ENCODE assay signal across 8 mouse cellular contexts in the genomic region with DNA sequence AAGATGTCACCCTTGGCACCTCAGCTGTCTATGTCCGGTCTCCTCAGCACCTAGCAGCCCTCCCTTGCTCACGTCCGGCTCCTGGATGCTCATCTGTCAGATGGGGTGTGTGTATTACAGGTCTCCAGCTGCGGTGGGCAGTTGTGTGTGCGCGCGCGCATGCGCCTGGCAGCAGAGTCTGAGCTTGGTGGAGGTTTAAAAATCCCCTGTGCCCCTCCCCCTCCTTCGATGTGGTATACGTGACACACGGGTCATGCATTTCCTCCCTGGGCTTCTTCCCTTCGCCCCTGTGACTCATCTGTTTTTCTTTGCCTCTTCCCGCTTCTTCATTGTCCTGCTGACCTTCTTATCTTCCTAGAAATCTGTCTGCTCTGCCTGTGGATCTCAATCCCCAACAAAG. TPM values are rescaled to one million over a fixed set of nuclear protein-coding genes. Genes with fewer than 3 reads are reported as not detected.
DNase-seq lines count a peak whose midpoint lies in the region; ATAC-seq and TF ChIP-seq lines count a peak whose summit lies in the region.

No protein-coding gene starts in this region.

- H3K27me3 ChIP-seq in lung, embryonic 14.5 days (ENCODE audit: insufficient read depth, low read length) = no peaks in the 10 kb centered on the region
- H3K27me3 ChIP-seq in intestine, postnatal 0 days (replicated peaks; ENCODE audit: control insufficient read depth, insufficient read depth, low read length) = no peaks in the 10 kb centered on the region
- H3K27me3 ChIP-seq in midbrain, embryonic 16.5 days (ENCODE audit: control insufficient read depth, insufficient read depth, low read depth, low read length) = no peaks in the 10 kb centered on the region
- no peaks in the 10 kb centered on the region for H3K27me3 ChIP-seq in cerebellum, adult 2 months (ENCODE audit: control insufficient read depth, insufficient read depth, low read length)
- H3K27me3 ChIP-seq in kidney, adult 2 months (replicated peaks; ENCODE audit: control insufficient read depth, insufficient read depth, low read length) = no peaks in the 10 kb centered on the region

- no peaks in the 10 kb centered on the region for H3K9me3 ChIP-seq in lung, embryonic 14.5 days (ENCODE audit: low read depth, low read length)
- no peaks in the 10 kb centered on the region for H3K9me3 ChIP-seq in intestine, postnatal 0 days (ENCODE audit: control insufficient read depth)
- no peaks in the 10 kb centered on the region for H3K9me3 ChIP-seq in midbrain, embryonic 16.5 days (replicated peaks; ENCODE audit: control insufficient read depth, low read length, poor library complexity, severe bottlenecking)

- 15% methylated on average over 14 of the region's 14 CpGs for WGBS in lung, embryonic 14.5 days
- 25% methylated on average over 14 of the region's 14 CpGs for WGBS in intestine, postnatal 0 days
- 44% methylated on average over 14 of the region's 14 CpGs for WGBS in midbrain, embryonic 16.5 days
- WGBS in cerebellum, adult 2 months = 67% methylated on average over 14 of the region's 14 CpGs
- WGBS in kidney, adult 2 months = 41% methylated on average over 14 of the region's 14 CpGs

- TF ChIP-seq CTCF in lung, embryonic 14.5 days (IDR thresholded peaks at IDR 0.05; ENCODE audit: low read depth) = no peak
- no peak for TF ChIP-seq CTCF in intestine, postnatal 0 days (IDR thresholded peaks at IDR 0.05; ENCODE audit: low read depth)
- TF ChIP-seq CTCF in cerebellum, adult 2 months (IDR thresholded peaks at IDR 0.05; ENCODE audit: borderline replicate concordance, insufficient read depth, low read depth, low read length) = no peak
- no peak for TF ChIP-seq CTCF in kidney, adult 2 months (conservative IDR thresholded peaks at IDR 0.05; ENCODE audit: insufficient read depth, insufficient read length, low read depth, low read length)

- H3K4me3 ChIP-seq in lung, embryonic 14.5 days (ENCODE audit: low read depth, low read length) = no peak overlapping the region
- H3K4me3 ChIP-seq in brown adipose tissue, adult 24 weeks (ENCODE audit: insufficient read depth, low read depth, low read length) = 0 out of 2 replicates have a peak overlapping the region, but pooled peaks have one; percentile 17
- no peak overlapping the region for H3K4me3 ChIP-seq in intestine, postnatal 0 days (ENCODE audit: low read depth, low read length)
- H3K4me3 ChIP-seq in midbrain, embryonic 16.5 days (ENCODE audit: low read depth, low read length) = no peak overlapping the region
- H3K4me3 ChIP-seq in cerebellum, adult 2 months (replicated peaks; ENCODE audit: insufficient read depth, low read depth, low read length) = no peak overlapping the region
- H3K4me3 ChIP-seq in kidney, adult 2 months (ENCODE audit: insufficient read depth, low read depth, low read length) = no peak overlapping the region

- TF ChIP-seq POLR2A in cerebellum, adult 2 months (IDR thresholded peaks at IDR 0.05; ENCODE audit: borderline replicate concordance, insufficient read depth, low read length) = no peak
- no peak for TF ChIP-seq POLR2A in kidney, adult 2 months (IDR thresholded peaks at IDR 0.05; ENCODE audit: low read depth, low read length)

- H3K4me1 ChIP-seq in lung, embryonic 14.5 days (ENCODE audit: insufficient read depth) = no peaks in the 10 kb centered on the region
- H3K4me1 ChIP-seq in brown adipose tissue, adult 24 weeks (ENCODE audit: control insufficient read depth, insufficient read depth, insufficient read length, low read length) = no peaks in the 10 kb centered on the region
- no peaks in the 10 kb centered on the region for H3K4me1 ChIP-seq in intestine, postnatal 0 days (replicated peaks; ENCODE audit: control insufficient read depth, insufficient read depth, low read length)
- H3K4me1 ChIP-seq in midbrain, embryonic 16.5 days (ENCODE audit: control insufficient read depth, insufficient read depth, low read length) = no peaks in the 10 kb centered on the region
- peaks cover 11% of the 10 kb centered on the region; the same call in 1 of the 2 replicates for H3K4me1 ChIP-seq in cerebellum, adult 2 months (ENCODE audit: control insufficient read depth, insufficient read depth, low read length)
- H3K4me1 ChIP-seq in kidney, adult 2 months (ENCODE audit: control insufficient read depth, insufficient read depth, low read length) = no peaks in the 10 kb centered on the region

- peaks cover 6% of the 10 kb centered on the region; the same call in 1 of the 2 replicates for H3K36me3 ChIP-seq in lung, embryonic 14.5 days (ENCODE audit: insufficient read depth)
- H3K36me3 ChIP-seq in intestine, postnatal 0 days (ENCODE audit: control insufficient read depth, insufficient read depth) = no peaks in the 10 kb centered on the region
- H3K36me3 ChIP-seq in midbrain, embryonic 16.5 days (ENCODE audit: control insufficient read depth, insufficient read depth, low read length) = no peaks in the 10 kb centered on the region
- no peaks in the 10 kb centered on the region for H3K36me3 ChIP-seq in kidney, adult 2 months (ENCODE audit: control insufficient read depth, insufficient read depth, low read length)

- no peak overlapping the region; the same call in 1 of the 2 replicates for H3K4me2 ChIP-seq in lung, embryonic 14.5 days
- peak overlapping the region; percentile 40 for H3K4me2 ChIP-seq in intestine, postnatal 0 days (replicated peaks; ENCODE audit: low read depth)
- peak overlapping the region; percentile 25 for H3K4me2 ChIP-seq in midbrain, embryonic 16.5 days (ENCODE audit: low read length)

- H3K9ac ChIP-seq in lung, embryonic 14.5 days = no peak overlapping the region; the same call in 1 of the 2 replicates
- no peak overlapping the region for H3K9ac ChIP-seq in intestine, postnatal 0 days (ENCODE audit: low read depth, low read length)
- no peak overlapping the region for H3K9ac ChIP-seq in midbrain, embryonic 16.5 days (ENCODE audit: low read depth, low read length)

- DNase-seq in lung, embryonic 14.5 days = peak; percentile 53
- no peak for DNase-seq in lung, postnatal 25 days (ENCODE audit: low spot score)
- DNase-seq in cerebellum, adult 2 months = no peak
- DNase-seq in right cerebral cortex, postnatal 4 days = no peak
- no peak for DNase-seq in kidney, adult 2 months

- ATAC-seq in lung, embryonic 14.5 days (ENCODE audit: insufficient read depth) = no peak
- 0 out of 2 replicates have a peak, but pooled peaks have one; percentile 33 for ATAC-seq in intestine, postnatal 0 days
- ATAC-seq in midbrain, embryonic 16.5 days = no peak

- no peak overlapping the region for H3K27ac ChIP-seq in lung, embryonic 14.5 days (ENCODE audit: low read depth)
- H3K27ac ChIP-seq in brown adipose tissue, adult 24 weeks (replicated peaks; ENCODE audit: low read depth, low read length) = peak overlapping the region; percentile 61
- no peak overlapping the region; the same call in 1 of the 2 replicates for H3K27ac ChIP-seq in intestine, postnatal 0 days (ENCODE audit: low read depth, low read length)
- no peak overlapping the region for H3K27ac ChIP-seq in midbrain, embryonic 16.5 days (ENCODE audit: low read length)
- H3K27ac ChIP-seq in cerebellum, adult 2 months (ENCODE audit: insufficient read depth, low read length) = no peak overlapping the region
- no peak overlapping the region for H3K27ac ChIP-seq in kidney, adult 2 months (ENCODE audit: insufficient read depth, low read depth, low read length)

RNA-seq across cellular contexts. Expression of a gene that starts 14.6 kb away (rescaled TPM):
- 31.7 and 32.9 TPM in 2 replicates for polyA plus RNA-seq in lung, embryonic 14.5 days (2014; fragmentation: Nextera tagmentation; extraction: Ambion mirVana)
- 15.4 and 16.0 TPM in 2 replicates for polyA plus RNA-seq in brown adipose tissue, adult 24 weeks (2012; ENCODE audit: insufficient read depth, insufficient read length, missing spikeins)
- polyA plus RNA-seq in intestine, postnatal 0 days (2015; fragmentation: Nextera tagmentation; extraction: Ambion mirVana) = 12.0 and 14.2 TPM in 2 replicates
- 35.2 and 37.4 TPM in 2 replicates for polyA plus RNA-seq in midbrain, embryonic 16.5 days (2015; fragmentation: Nextera tagmentation; extraction: Ambion mirVana)
- 18.4 and 19.6 TPM in 2 replicates for polyA plus RNA-seq in cerebellum, adult 2 months (2012; rRNA removed)
- polyA plus RNA-seq in kidney, adult 2 months (2012; rRNA removed) = 16.3 and 16.9 TPM in 2 replicates

RNA-seq across cellular contexts. Expression of a gene that starts 16.4 kb away (rescaled TPM):
- not detected in 2 replicates for polyA plus RNA-seq in lung, embryonic 14.5 days (2014; fragmentation: Nextera tagmentation; extraction: Ambion mirVana)
- not detected in 2 replicates for polyA plus RNA-seq in brown adipose tissue, adult 24 weeks (2012; ENCODE audit: insufficient read depth, insufficient read length, missing spikeins)
- not detected in 2 replicates for polyA plus RNA-seq in intestine, postnatal 0 days (2015; fragmentation: Nextera tagmentation; extraction: Ambion mirVana)
- polyA plus RNA-seq in midbrain, embryonic 16.5 days (2015; fragmentation: Nextera tagmentation; extraction: Ambion mirVana) = 5.5 TPM in 1 of 2 replicates, not detected in the other
- not detected in 2 replicates for polyA plus RNA-seq in cerebellum, adult 2 months (2012; rRNA removed)
- polyA plus RNA-seq in kidney, adult 2 months (2012; rRNA removed) = not detected in 2 replicates

RNA-seq across cellular contexts. Expression of a gene that starts 35.8 kb away (rescaled TPM):
- polyA plus RNA-seq in lung, embryonic 14.5 days (2014; fragmentation: Nextera tagmentation; extraction: Ambion mirVana) = 115 and 136 TPM in 2 replicates
- 111 and 147 TPM in 2 replicates for polyA plus RNA-seq in brown adipose tissue, adult 24 weeks (2012; ENCODE audit: insufficient read depth, insufficient read length, missing spikeins)
- 95.2 and 106 TPM in 2 replicates for polyA plus RNA-seq in intestine, postnatal 0 days (2015; fragmentation: Nextera tagmentation; extraction: Ambion mirVana)
- polyA plus RNA-seq in midbrain, embryonic 16.5 days (2015; fragmentation: Nextera tagmentation; extraction: Ambion mirVana) = 125 and 131 TPM in 2 replicates
- 216 and 242 TPM in 2 replicates for polyA plus RNA-seq in cerebellum, adult 2 months (2012; rRNA removed)
- polyA plus RNA-seq in kidney, adult 2 months (2012; rRNA removed) = 92.3 and 126 TPM in 2 replicates

RNA-seq across cellular contexts. Expression of a gene that starts 44.9 kb away (rescaled TPM):
- polyA plus RNA-seq in lung, embryonic 14.5 days (2014; fragmentation: Nextera tagmentation; extraction: Ambion mirVana) = 56.4 and 61.0 TPM in 2 replicates
- polyA plus RNA-seq in brown adipose tissue, adult 24 weeks (2012; ENCODE audit: insufficient read depth, insufficient read length, missing spikeins) = 30.4 and 30.8 TPM in 2 replicates
- 48.4 and 49.3 TPM in 2 replicates for polyA plus RNA-seq in intestine, postnatal 0 days (2015; fragmentation: Nextera tagmentation; extraction: Ambion mirVana)
- polyA plus RNA-seq in midbrain, embryonic 16.5 days (2015; fragmentation: Nextera tagmentation; extraction: Ambion mirVana) = 74.9 and 79.6 TPM in 2 replicates
- 34.3 and 38.6 TPM in 2 replicates for polyA plus RNA-seq in cerebellum, adult 2 months (2012; rRNA removed)
- polyA plus RNA-seq in kidney, adult 2 months (2012; rRNA removed) = 25.8 and 29.9 TPM in 2 replicates

RNA-seq across cellular contexts. Expression of a gene that starts 45.7 kb away (rescaled TPM):
- polyA plus RNA-seq in lung, embryonic 14.5 days (2014; fragmentation: Nextera tagmentation; extraction: Ambion mirVana) = 6.1 and 7.7 TPM in 2 replicates
- 0.36 and 0.50 TPM in 2 replicates for polyA plus RNA-seq in brown adipose tissue, adult 24 weeks (2012; ENCODE audit: insufficient read depth, insufficient read length, missing spikeins)
- 12.2 and 13.1 TPM in 2 replicates for polyA plus RNA-seq in intestine, postnatal 0 days (2015; fragmentation: Nextera tagmentation; extraction: Ambion mirVana)
- 14.1 and 15.2 TPM in 2 replicates for polyA plus RNA-seq in midbrain, embryonic 16.5 days (2015; fragmentation: Nextera tagmentation; extraction: Ambion mirVana)
- polyA plus RNA-seq in cerebellum, adult 2 months (2012; rRNA removed) = 106 and 114 TPM in 2 replicates
- polyA plus RNA-seq in kidney, adult 2 months (2012; rRNA removed) = 70.5 and 77.1 TPM in 2 replicates
